Mouse (Mus musculus) erythroblast, embryonic 14.5 days (primary cell): ENCODE measurements around the gene Svs3b. TPM values are rescaled to one million over a fixed set of nuclear protein-coding genes. Genes with fewer than 3 reads are reported as not detected.
"Not testable (repeated sequence)": the region's sequence is repeated elsewhere in the genome, so short reads cannot be mapped to it uniquely, and the experiment has no call there.

ENCODE experiments used
- H3K27me3 ChIP-seq: 2 replicates; pipeline ENCODE4 v1.6.1; 2012; ENCODE audit warnings: inconsistent platforms; ENCODE audit not compliant: control insufficient read depth
- H3K36me3 ChIP-seq: 2 replicates; pipeline ENCODE4 v1.6.1; 2012; ENCODE audit warnings: mild to moderate bottlenecking, inconsistent platforms; ENCODE audit not compliant: control insufficient read depth
- H3K4me1 ChIP-seq: 2 replicates; pipeline ENCODE4 v1.6.1; 2012; ENCODE audit warnings: inconsistent platforms; ENCODE audit not compliant: control insufficient read depth
- H3K4me3 ChIP-seq: replicated peaks from 2 replicates; pipeline ENCODE3; 2012; ENCODE audit warnings: moderate library complexity, mild to moderate bottlenecking, inconsistent platforms
- H3K9me3 ChIP-seq: 2 replicates; pipeline ENCODE4 v1.6.1; 2012; ENCODE audit warnings: low read length, inconsistent platforms, mixed read lengths; ENCODE audit not compliant: control insufficient read depth
- GATA1 ChIP-seq: IDR thresholded peaks from 2 replicates; pipeline ENCODE4 v1.6.1; 2012; ENCODE audit warnings: low read length, inconsistent platforms, mixed read lengths
- TAL1 ChIP-seq: IDR thresholded peaks from 3 replicates; pipeline ENCODE4 v1.6.1; 2012; ENCODE audit warnings: low read length, inconsistent platforms, mixed read lengths
- polyA plus RNA-seq: library from polyadenylated mRNA; stranded (reverse); fragments of >175 nt; gene quantifications from 2 replicates; pipeline ENCODE4 v1.2.3, GENCODE M21; 2012

The Svs3b gene
- not detected in 2 replicates for polyA plus RNA-seq

- not testable (repeated sequence) for H3K36me3 ChIP-seq, H3K27me3 ChIP-seq, H3K4me3 ChIP-seq, H3K4me1 ChIP-seq, H3K9me3 ChIP-seq
These were observed at the start of gene Svs3b for GRCm38 (mm10) chr2:164256540-164256939. Svs3b (minus strand) TSS chr2:164256640.

- not testable (repeated sequence) for H3K4me1 ChIP-seq, H3K9me3 ChIP-seq, H3K36me3 ChIP-seq, H3K4me3 ChIP-seq, H3K27me3 ChIP-seq
These were observed 32.5 kb upstream of the Svs3b start, which contains the start of gene Svs3a for GRCm38 (mm10) chr2:164288968-164289367. Svs3a (plus strand) TSS chr2:164289268.

- Histone ChIP-seq H3K9me3 (no peaks in the 10 kb centered on the region; the same call in 1 of the 2 replicates), H3K36me3 (no peaks in the 10 kb centered on the region)
- TF ChIP-seq TAL1, result no peak
- no peak for TF ChIP-seq GATA1
These were observed 21.9 kb upstream of the Svs3b start, which contains the start of gene Svs4 for GRCm38 (mm10) chr2:164278359-164278758. Svs4 (minus strand) TSS chr2:164278459.

DNA sequence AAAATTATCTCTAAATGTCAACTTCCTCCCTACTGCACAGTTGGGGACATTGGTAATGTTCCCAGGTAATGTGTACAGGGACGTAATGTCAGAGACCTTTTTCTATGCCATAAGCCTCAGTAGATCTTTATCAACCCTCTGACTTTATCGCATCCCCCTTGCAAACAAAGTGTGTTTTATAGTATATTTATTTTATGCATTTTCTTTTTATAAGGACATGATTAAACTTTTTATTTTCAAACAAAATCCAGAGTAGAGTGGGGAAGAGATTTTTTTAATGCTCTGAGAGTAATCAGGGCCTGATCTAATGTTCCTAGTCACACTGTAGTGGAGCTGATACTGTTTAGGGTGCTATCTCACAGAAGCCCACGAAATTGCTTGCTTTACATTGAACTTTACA lies 18.1 kb downstream of the Svs3b start, which contains the start of gene Svs2:
TSS of gene Svs2 (minus strand) at position 101 of the 400 bp plus-strand sequence.
- Histone ChIP-seq H3K4me3 (no peak within 1 kb of the TSS), H3K4me1 (no peaks in the 10 kb centered on the region), H3K27me3 (no peaks in the 10 kb centered on the region), H3K9me3 (no peaks in the 10 kb centered on the region), H3K36me3 (no peaks in the 10 kb centered on the region)
- TF ChIP-seq TAL1 (no peak), GATA1 (no peak)

More at GRCm38 (mm10) chr2:164278359-164278758, 21.9 kb upstream of the Svs3b start, which contains the start of gene Svs4:
- no peak within 1 kb of the TSS for H3K4me3 ChIP-seq
- H3K27me3 ChIP-seq, result no peaks in the 10 kb centered on the region
- H3K4me1 ChIP-seq, result no peaks in the 10 kb centered on the region

- 0 out of 2 replicates have a peak, but pooled peaks cover 3% of the 10 kb centered on the region for H3K9me3 ChIP-seq
- H3K4me3 ChIP-seq, result no peak overlapping the region
- no peaks in the 10 kb centered on the region for H3K4me1 ChIP-seq
- no peak for TF ChIP-seq GATA1
- TF ChIP-seq TAL1, result no peak
- no peaks in the 10 kb centered on the region for H3K27me3 ChIP-seq
- no peaks in the 10 kb centered on the region for H3K36me3 ChIP-seq
These were observed 23.8 kb downstream of the Svs3b start for GRCm38 (mm10) chr2:164232671-164233070.

GRCm38 (mm10) chr2:164228361-164229070 lies 27.9 kb downstream of the Svs3b start:
- TF ChIP-seq TAL1 (no peak), GATA1 (no peak)
- Histone ChIP-seq H3K9me3 (0 out of 2 replicates have a peak, but pooled peaks cover 3% of the 10 kb centered on the region), H3K36me3 (no peaks in the 10 kb centered on the region), H3K27me3 (no peaks in the 10 kb centered on the region), H3K4me1 (no peaks in the 10 kb centered on the region), H3K4me3 (no peak overlapping the region)

DNA sequence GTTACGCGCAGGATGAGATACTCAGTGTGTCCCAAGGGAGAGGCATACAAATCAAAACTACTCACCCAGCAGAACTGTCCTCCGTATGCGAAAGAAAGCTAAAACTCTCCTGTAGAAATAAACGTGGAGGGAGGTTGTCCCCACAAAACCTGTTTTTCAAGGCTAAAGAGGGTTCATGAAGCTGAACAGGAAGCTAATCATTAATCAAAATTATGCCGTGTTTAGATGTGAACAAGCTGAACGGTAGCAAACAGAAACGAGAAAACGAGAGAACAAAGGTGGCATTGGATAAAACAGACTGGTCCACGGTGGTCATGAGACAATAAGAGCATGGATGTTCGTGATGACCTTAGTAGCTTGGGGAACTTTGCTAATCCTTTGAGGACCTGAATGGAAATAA lies 34.9 kb downstream of the Svs3b start, which contains the start of gene Wfdc15b:
TSS of gene Wfdc15b (minus strand) at position 139 of the 400 bp plus-strand sequence.
- Histone ChIP-seq H3K4me1 (no peaks in the 10 kb centered on the region), H3K27me3 (no peaks in the 10 kb centered on the region), H3K4me3 (no peak within 1 kb of the TSS), H3K9me3 (no peaks in the 10 kb centered on the region), H3K36me3 (no peaks in the 10 kb centered on the region)
- TF ChIP-seq GATA1, result no peak
- no peak for TF ChIP-seq TAL1

GRCm38 (mm10) chr2:164219295-164219694 lies 37.1 kb downstream of the Svs3b start:
- no peaks in the 10 kb centered on the region for H3K9me3 ChIP-seq
- no peaks in the 10 kb centered on the region for H3K4me1 ChIP-seq
- no peak for TF ChIP-seq GATA1
- no peaks in the 10 kb centered on the region for H3K36me3 ChIP-seq
- no peaks in the 10 kb centered on the region for H3K27me3 ChIP-seq
- no peak overlapping the region for H3K4me3 ChIP-seq

DNA sequence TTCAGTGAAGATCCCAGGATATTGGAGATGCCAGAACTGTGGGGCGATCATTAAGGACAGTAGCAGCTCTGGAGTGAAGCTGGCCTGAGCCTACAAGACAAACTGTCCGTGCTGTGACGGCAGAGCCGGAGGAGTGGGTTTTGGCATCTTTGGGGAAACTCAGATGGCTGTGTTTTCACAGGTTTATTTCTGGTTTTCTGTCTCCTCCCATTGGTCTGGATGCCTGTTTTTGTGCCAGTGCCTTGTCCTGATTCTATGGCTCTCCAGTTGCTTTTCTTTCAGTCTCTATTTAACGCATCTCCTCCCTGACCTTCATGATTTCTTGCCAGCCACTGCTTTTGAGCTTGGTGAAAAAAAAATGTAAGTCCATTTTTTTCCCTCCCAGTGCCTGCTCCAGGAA lies 43.7 kb downstream of the Svs3b start:
- no peaks in the 10 kb centered on the region for H3K9me3 ChIP-seq
- TF ChIP-seq TAL1, result no peak
- no peak for TF ChIP-seq GATA1
- no peaks in the 10 kb centered on the region for H3K4me1 ChIP-seq
- H3K27me3 ChIP-seq, result no peaks in the 10 kb centered on the region
- H3K4me3 ChIP-seq, result no peak overlapping the region
- no peaks in the 10 kb centered on the region for H3K36me3 ChIP-seq

GRCm38 (mm10) chr2:164210892-164211291 lies 45.5 kb downstream of the Svs3b start:
- Histone ChIP-seq H3K27me3 (no peaks in the 10 kb centered on the region), H3K36me3 (no peaks in the 10 kb centered on the region), H3K4me3 (no peak overlapping the region), H3K4me1 (no peaks in the 10 kb centered on the region), H3K9me3 (no peaks in the 10 kb centered on the region)
- TF ChIP-seq TAL1, result no peak
